Mouse (Mus musculus) midbrain, embryonic 10.5 days (tissue): ENCODE results near the gene Auh. TPM values are rescaled to one million over a fixed set of nuclear protein-coding genes. Genes with fewer than 3 reads are reported as not detected.

ENCODE experiments used
- DNase-seq: peaks from one replicate; pipeline ENCODE4 v3.0.0-alpha.2; 2017; ENCODE audit warnings: low spot score
- H3K27ac ChIP-seq: fragments of 300-500 bp; sonication (generic); replicated peaks from 2 replicates; pipeline ENCODE4 v1.5.1; 2016; ENCODE audit warnings: mild to moderate bottlenecking
- H3K27me3 ChIP-seq: fragments of 300-500 bp; sonication (generic); 2 replicates; pipeline ENCODE4 v1.6.1; 2016; ENCODE audit warnings: low read depth, mild to moderate bottlenecking; ENCODE audit not compliant: poor library complexity, severe bottlenecking
- H3K36me3 ChIP-seq: fragments of 300-500 bp; sonication (generic); 2 replicates; pipeline ENCODE4 v1.6.1; 2016; ENCODE audit warnings: mild to moderate bottlenecking, moderate library complexity
- H3K4me1 ChIP-seq: fragments of 300-500 bp; sonication (generic); 2 replicates; pipeline ENCODE4 v1.6.1; 2016
- H3K4me3 ChIP-seq: fragments of 300-500 bp; sonication (generic); 2 replicates; pipeline ENCODE4 v1.5.1; 2016; ENCODE audit warnings: mild to moderate bottlenecking, moderate library complexity
- H3K9me3 ChIP-seq: fragments of 300-500 bp; sonication (generic); replicated peaks from 2 replicates; pipeline ENCODE4 v1.6.1; 2016; ENCODE audit warnings: mild to moderate bottlenecking
- WGBS: fragments of 180-500 bp; shearing (Covaris S2); methylation state at CpG from one replicate; pipeline ENCODE4 v1.1.7; 2016; 5-methylcytosine and 5-hydroxymethylcytosine counted together
- polyA plus RNA-seq: library from polyadenylated mRNA; unstranded; fragments of >200 nt; fragmentation: Nextera tagmentation; extraction: Ambion mirVana; gene quantifications from 2 replicates; pipeline ENCODE4 v1.2.1, GENCODE M21; 2016

Gene Auh
- polyA plus RNA-seq, 1 experiment from 2014 or later = 35.2 TPM

GRCm38 (mm10) chr13:52822165-52823149, 107.0 kb downstream of the Auh start:
- peak overlapping the region; percentile 18; the same call in 1 of the 2 replicates for H3K4me3 ChIP-seq
- peak; percentile 54 for DNase-seq

GRCm38 (mm10) chr13:52821571-52821970, 107.9 kb downstream of the Auh start:
- no peaks in the 10 kb centered on the region for H3K9me3 ChIP-seq
- H3K27me3 ChIP-seq = peaks cover 31% of the 10 kb centered on the region
- peak overlapping the region; percentile 13; the same call in 1 of the 2 replicates for H3K27ac ChIP-seq
- no peak for DNase-seq
- 63% methylated on average over 9 of the region's 9 CpGs for WGBS
- no peak overlapping the region for H3K4me3 ChIP-seq
- H3K4me1 ChIP-seq = peaks cover 43% of the 10 kb centered on the region
- H3K36me3 ChIP-seq = no peaks in the 10 kb centered on the region

More at GRCm38 (mm10) chr13:52822165-52823149, 107.0 kb downstream of the Auh start:
- Histone ChIP-seq H3K27ac (peak overlapping the region; percentile 55), H3K9me3 (no peaks in the 10 kb centered on the region), H3K4me1 (peaks cover 43% of the 10 kb centered on the region), H3K36me3 (no peaks in the 10 kb centered on the region), H3K27me3 (peaks cover 31% of the 10 kb centered on the region)
- 39% methylated on average over 21 of the region's 23 CpGs for WGBS

GRCm38 (mm10) chr13:52819901-52820300, 109.6 kb downstream of the Auh start:
- Histone ChIP-seq H3K4me1 (peaks cover 43% of the 10 kb centered on the region), H3K27ac (no peak overlapping the region)
- DNase-seq = no peak

GRCm38 (mm10) chr13:52818760-52819159, 110.7 kb downstream of the Auh start:
- Histone ChIP-seq H3K27ac (no peak overlapping the region), H3K27me3 (peaks cover 27% of the 10 kb centered on the region), H3K4me1 (peaks cover 39% of the 10 kb centered on the region), H3K9me3 (no peaks in the 10 kb centered on the region), H3K4me3 (no peak overlapping the region), H3K36me3 (no peaks in the 10 kb centered on the region)
- 52% methylated on average over 3 of the region's 3 CpGs for WGBS
- DNase-seq = no peak

More at GRCm38 (mm10) chr13:52819901-52820300, 109.6 kb downstream of the Auh start:
- Histone ChIP-seq H3K27me3 (peaks cover 31% of the 10 kb centered on the region), H3K36me3 (no peaks in the 10 kb centered on the region), H3K4me3 (no peak overlapping the region), H3K9me3 (no peaks in the 10 kb centered on the region)
- WGBS = 89% methylated on average over 4 of the region's 4 CpGs

GRCm38 (mm10) chr13:52817991-52818491, 111.4 kb downstream of the Auh start:
- H3K4me1 ChIP-seq = peaks cover 41% of the 10 kb centered on the region
- H3K27me3 ChIP-seq = peaks cover 20% of the 10 kb centered on the region
- H3K27ac ChIP-seq = no peak overlapping the region

DNA sequence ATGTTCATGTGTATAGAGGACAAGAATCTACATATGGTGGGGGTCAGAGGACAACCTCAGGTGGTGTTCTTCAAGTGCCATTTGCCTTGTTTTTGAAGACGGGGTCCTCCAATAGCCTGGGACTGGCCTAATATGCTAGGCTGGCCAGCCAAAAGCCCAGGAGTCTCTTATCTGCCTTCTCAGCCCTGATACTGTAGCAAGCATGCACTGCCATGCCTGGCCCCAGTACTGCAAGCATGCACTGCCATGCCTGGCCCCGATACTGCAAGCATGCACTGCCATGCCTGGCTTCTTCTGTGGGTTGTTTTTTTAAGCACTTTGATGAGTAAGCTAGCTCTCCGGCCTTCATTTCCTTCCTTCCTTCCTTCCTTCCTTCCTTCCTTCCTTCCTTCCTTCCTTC, 115.7 kb downstream of the Auh start:
- no peak overlapping the region for H3K27ac ChIP-seq
- H3K9me3 ChIP-seq = no peaks in the 10 kb centered on the region
- H3K27me3 ChIP-seq = no peaks in the 10 kb centered on the region
- DNase-seq = no peak
- H3K36me3 ChIP-seq = no peaks in the 10 kb centered on the region
- H3K4me3 ChIP-seq = no peak overlapping the region
- peaks cover 19% of the 10 kb centered on the region for H3K4me1 ChIP-seq
- 90% methylated on average over 3 of the region's 3 CpGs for WGBS

More at GRCm38 (mm10) chr13:52817991-52818491, 111.4 kb downstream of the Auh start:
- DNase-seq = no peak
- Histone ChIP-seq H3K9me3 (no peaks in the 10 kb centered on the region), H3K36me3 (no peaks in the 10 kb centered on the region), H3K4me3 (no peak overlapping the region)
- 81% methylated on average over 6 of the region's 6 CpGs for WGBS

DNA sequence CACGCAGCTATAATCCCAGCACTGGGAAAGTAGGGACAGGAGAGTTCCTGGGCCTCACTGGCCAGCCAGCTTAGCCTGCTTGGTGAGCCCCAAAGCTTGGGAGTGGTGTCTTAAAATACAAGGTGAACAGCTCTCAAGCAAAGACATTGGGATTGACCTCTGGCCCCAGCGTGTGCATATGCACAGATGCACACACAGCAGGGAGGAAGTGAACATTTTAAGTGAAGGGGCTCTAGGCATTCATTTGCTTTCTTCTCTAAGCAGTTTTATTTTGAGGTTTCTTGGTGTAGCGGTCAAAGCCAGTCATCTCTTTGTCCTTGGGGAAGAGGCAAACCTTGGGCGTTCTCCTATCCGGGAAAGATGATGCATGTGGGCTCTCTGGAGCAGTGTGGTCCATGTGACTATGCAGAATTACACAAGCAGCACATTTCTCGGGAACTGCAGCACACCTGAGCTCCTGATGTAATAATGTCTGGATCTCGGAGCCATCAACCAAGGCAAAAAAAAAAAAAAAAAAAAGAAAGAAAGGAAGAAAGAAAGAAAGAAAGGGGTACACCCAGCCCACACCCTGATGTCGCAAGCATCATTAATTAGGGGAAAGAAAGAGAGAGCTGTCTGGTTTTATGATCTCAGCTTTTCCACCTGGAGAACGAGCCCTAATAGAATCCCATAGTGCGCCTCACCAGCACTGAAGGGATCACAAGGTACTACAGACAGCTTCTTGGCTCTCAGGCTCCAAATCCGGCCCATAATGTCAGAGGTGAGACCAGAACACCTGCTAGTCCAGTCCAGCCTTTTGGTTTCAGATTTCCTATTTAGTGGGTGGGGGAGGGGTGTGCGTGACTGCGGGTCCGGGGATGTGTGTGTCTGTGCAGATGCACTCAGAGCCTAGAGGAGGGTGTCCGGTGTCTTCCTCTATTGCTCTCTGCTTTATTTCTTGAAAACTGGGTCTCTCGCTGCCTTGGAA, 116.6 kb downstream of the Auh start:
- WGBS = 85% methylated on average over 16 of the region's 16 CpGs
- no peaks in the 10 kb centered on the region for H3K36me3 ChIP-seq

DNA sequence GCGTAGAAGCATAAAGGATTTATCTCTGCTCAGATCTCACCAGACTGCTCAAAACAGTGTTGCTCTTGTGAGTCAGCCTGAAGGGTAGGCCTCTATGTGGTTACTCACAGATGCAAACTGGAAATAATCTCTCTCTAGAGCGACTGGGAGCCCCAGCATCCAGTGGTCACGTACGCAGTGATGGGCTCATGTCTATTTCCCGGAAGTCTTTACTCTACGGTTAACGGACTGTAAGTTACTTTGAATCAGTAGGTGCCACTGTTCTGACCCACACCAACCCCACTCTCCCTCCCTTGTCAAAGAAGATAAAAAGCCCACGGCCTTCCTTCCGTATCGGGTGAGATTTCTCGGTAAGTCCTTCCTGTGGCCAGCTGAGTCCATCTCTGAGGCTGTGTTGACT, 121.8 kb downstream of the Auh start:
- H3K27ac ChIP-seq = no peak overlapping the region
- H3K9me3 ChIP-seq = no peaks in the 10 kb centered on the region
- DNase-seq = no peak
- WGBS = 90% methylated on average over 11 of the region's 11 CpGs
- H3K36me3 ChIP-seq = no peaks in the 10 kb centered on the region
- H3K4me3 ChIP-seq = no peak overlapping the region
- H3K4me1 ChIP-seq = 0 out of 2 replicates have a peak, but pooled peaks cover 4% of the 10 kb centered on the region
- no peaks in the 10 kb centered on the region for H3K27me3 ChIP-seq

More for the DNA sequence above, 116.6 kb downstream of the Auh start:
- no peak overlapping the region for H3K27ac ChIP-seq
- no peaks in the 10 kb centered on the region for H3K9me3 ChIP-seq
- no peak for DNase-seq
- peaks cover 10% of the 10 kb centered on the region for H3K4me1 ChIP-seq
- H3K27me3 ChIP-seq = no peaks in the 10 kb centered on the region
- no peak overlapping the region for H3K4me3 ChIP-seq

DNA sequence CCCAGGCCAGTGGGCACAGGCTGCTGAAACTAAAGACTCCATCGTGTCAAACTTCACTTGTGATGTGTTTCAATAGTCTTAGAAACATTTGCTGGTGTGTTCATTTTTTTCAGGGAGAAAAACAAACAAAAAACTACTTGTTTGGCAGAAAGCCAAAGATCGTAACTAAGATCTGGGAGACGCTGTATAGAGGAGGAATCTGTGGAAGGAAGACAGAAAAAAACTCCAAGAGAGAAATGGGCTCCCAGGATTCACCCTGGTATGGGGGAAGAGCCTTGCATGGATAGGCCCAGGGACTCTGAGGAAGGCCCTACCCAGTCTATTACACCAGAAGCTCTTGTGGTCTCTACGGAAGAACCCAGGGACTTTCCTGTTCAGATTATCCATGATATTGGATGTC, 123.5 kb downstream of the Auh start:
- no peak overlapping the region for H3K27ac ChIP-seq
- H3K4me1 ChIP-seq = 0 out of 2 replicates have a peak, but pooled peaks cover 4% of the 10 kb centered on the region
- no peaks in the 10 kb centered on the region for H3K27me3 ChIP-seq
- WGBS = 81% methylated on average over 4 of the region's 4 CpGs
- no peak overlapping the region for H3K4me3 ChIP-seq
- H3K36me3 ChIP-seq = no peaks in the 10 kb centered on the region
- no peak for DNase-seq
- H3K9me3 ChIP-seq = no peaks in the 10 kb centered on the region

DNA sequence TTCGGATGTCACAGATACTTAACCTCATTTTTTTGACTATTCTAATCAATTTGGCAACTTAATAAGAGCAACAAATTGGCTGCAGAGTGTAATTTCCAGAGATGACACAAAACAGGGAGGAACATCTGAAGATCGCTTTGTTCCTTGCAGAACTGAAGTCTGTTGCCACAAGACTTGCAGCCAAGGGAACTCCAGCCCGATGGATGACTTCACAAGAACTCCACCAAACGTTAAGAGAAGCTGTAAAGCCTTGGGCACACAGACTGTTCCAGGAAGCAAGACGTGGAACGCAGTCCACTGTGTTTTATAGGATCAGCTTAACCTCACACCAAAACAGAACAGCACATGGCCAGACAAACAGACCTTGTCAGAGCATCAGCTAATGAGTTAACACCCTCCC, 123.9 kb downstream of the Auh start:
- H3K9me3 ChIP-seq = no peaks in the 10 kb centered on the region
- DNase-seq = no peak
- 0 out of 2 replicates have a peak, but pooled peaks cover 4% of the 10 kb centered on the region for H3K4me1 ChIP-seq
- H3K4me3 ChIP-seq = no peak overlapping the region
- WGBS = 84% methylated on average over 6 of the region's 6 CpGs
- no peaks in the 10 kb centered on the region for H3K27me3 ChIP-seq
- no peak overlapping the region for H3K27ac ChIP-seq
- H3K36me3 ChIP-seq = no peaks in the 10 kb centered on the region

DNA sequence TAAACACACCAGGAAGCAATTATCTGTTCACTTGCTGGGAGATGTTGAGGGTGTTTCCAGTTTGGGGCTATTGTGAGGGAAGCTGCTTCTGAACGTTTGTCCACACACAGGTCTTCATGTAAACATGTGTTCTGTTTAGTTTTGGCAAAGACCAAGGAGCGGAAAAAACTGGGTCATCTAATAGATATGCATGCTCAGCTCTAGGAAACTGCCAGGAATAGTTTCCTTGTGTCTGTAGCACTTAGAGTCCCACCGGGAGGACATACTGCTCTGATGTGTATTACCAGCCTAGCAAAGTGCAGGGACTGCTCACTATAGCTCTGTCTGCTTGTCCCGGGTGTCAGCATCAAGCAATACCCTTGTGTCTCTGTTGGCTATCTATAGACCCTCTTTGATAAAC, 127.0 kb downstream of the Auh start:
- Histone ChIP-seq H3K27me3 (no peaks in the 10 kb centered on the region), H3K4me1 (no peaks in the 10 kb centered on the region), H3K9me3 (no peaks in the 10 kb centered on the region), H3K36me3 (no peaks in the 10 kb centered on the region), H3K4me3 (no peak overlapping the region), H3K27ac (no peak overlapping the region)
- no peak for DNase-seq
- WGBS = 84% methylated on average over 4 of the region's 4 CpGs

GRCm38 (mm10) chr13:52800687-52801341, 128.7 kb downstream of the Auh start:
- Histone ChIP-seq H3K4me3 (no peak overlapping the region), H3K36me3 (no peaks in the 10 kb centered on the region), H3K27me3 (no peaks in the 10 kb centered on the region), H3K4me1 (no peaks in the 10 kb centered on the region), H3K27ac (no peak overlapping the region), H3K9me3 (no peaks in the 10 kb centered on the region)
- WGBS = 58% methylated on average over 4 of the region's 4 CpGs
- DNase-seq = no peak
